Mouse (Mus musculus) cerebellum, postnatal 10 days (tissue): ENCODE data around the gene Sim1.

Experiments used
- DNase-seq, 2 experiments: peaks; one replicate each; pipeline ENCODE4 v3.0.0; 2021; ENCODE audit warnings: mixed read lengths in 2 of 2

Sim1 gene

DNA sequence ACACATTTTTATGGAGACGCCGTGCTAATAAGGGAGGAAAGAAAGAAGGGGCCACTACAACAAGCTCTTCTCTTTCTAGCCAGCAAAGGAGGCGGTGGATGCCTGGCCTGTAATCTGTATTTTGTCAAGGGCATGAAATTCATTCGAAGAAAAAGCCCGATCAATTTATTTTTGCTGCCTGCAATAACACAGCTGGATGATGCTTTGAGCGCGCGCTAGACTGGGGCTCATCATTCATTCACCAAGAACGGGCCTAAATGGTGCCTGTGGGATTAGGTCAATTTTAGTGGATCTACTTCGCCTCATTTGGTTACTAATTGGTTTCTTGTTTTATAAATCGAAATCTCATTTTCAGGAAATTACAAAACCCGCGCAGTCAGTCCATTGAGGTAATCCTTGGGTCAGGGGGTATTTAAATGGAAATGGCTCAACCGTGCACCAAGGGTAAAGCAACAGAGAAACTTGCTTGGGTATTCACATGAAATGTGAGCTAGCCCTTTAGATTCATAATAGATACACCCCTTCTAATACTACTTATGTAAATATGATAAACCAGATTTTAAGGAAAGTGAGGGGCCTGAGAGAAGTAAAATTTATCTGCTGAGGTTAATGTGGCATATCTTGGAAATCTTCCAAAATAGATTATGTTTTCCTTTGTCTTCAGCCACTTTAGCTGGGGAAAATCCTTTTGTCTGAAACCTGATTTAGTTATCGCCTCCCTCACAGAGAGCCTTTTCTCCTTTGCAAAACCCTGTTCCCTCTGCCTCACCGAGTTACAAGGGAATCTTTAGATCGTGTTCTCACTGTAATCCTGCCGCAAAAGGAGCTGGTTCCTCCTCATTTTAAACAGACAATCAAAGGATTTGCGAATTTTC is 7.3 kb downstream of the Sim1 start:
- DNase-seq = peak; percentile 15 to 50

DNA sequence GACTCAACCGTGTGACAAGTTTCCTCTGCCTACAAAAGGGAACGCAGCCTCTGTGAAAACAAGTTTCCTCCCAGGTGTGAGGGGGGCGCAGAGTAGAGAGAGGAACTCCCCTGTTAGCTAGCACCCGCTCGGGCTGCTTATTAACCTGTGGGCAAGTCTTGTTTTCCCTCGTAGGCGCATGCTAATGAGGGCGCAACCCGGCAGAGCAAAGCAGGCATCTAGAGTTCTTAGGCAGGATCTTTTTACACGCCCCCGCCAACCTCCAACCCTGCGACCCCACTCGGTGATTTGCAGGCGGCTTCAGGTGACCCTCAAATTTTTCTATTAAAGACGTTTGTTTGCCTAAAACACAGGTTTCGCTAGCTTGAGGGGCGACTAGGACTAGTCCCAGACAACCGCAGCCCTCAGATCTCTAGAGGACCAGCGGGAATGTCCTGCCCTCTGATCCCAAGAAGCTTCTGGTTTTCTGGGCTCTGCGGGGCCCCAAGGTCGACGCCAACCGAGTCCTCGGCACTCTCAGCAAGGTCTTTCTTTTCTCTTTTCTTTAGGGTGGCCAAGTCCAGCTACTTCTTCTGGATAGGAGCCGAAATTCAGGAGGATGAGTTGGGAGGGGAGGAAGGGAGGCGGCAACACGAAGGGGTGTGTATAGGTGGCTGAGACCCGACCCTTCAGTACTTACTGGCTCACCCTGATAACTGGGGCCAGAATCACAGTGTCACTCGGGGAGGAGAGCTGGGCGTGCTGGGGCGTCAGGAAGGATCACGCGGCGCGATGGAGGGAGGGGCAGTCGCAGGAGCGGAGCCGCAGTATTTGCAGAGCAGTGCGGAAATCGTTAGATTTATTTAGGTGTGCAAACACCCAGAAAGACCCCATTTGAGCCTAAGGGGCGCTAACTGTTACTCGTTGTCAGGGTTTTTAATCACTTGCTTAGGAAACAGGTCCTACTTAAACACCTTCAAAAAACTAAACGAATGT is 8.5 kb downstream of the Sim1 start:
- DNase-seq = peak; percentile 35 to 56

DNA sequence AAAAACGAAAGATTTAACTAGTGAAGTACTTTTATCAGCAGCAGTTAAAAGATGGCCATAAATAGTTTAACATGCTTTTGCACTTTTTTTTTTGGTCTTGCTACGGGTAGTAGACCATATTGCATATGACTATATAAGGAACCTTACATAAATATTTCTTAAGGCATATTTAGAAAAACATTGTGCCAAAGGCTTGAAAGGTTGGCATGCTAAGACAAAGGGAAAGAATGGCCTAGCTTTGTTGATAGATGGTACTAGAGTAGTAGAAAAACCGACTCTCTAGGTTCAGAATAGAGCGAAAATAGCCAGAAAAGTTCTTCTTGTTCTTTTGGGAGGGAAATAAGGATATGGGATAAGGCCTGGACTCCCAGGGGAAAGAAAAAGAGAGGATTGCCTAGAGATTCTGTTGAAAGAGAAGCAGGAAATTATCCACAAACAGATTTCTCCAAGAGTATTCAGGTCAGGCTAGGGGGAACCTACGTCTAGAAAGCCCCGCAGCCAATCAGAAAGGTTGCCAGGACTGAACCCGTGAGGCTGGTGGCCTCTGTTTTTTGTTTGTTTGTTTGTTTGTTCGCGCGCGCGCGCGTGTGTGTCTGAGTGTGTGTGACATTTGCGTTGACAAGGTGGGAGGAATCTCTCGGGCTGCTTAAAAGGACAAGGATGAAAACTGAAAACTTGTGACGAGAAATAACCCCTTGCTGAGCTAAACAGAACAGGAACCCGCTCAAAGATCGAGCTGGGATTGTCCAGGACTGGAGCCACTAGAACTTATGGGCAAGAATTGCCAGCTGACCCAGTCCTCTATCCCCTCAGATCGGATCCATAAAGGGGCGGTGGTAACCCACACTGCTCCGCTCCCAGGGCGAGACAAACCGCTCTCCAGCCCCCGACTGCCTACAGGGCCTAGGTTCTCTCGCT is 9.6 kb downstream of the Sim1 start:
- peak; percentile 14 to 34 for DNase-seq

DNA sequence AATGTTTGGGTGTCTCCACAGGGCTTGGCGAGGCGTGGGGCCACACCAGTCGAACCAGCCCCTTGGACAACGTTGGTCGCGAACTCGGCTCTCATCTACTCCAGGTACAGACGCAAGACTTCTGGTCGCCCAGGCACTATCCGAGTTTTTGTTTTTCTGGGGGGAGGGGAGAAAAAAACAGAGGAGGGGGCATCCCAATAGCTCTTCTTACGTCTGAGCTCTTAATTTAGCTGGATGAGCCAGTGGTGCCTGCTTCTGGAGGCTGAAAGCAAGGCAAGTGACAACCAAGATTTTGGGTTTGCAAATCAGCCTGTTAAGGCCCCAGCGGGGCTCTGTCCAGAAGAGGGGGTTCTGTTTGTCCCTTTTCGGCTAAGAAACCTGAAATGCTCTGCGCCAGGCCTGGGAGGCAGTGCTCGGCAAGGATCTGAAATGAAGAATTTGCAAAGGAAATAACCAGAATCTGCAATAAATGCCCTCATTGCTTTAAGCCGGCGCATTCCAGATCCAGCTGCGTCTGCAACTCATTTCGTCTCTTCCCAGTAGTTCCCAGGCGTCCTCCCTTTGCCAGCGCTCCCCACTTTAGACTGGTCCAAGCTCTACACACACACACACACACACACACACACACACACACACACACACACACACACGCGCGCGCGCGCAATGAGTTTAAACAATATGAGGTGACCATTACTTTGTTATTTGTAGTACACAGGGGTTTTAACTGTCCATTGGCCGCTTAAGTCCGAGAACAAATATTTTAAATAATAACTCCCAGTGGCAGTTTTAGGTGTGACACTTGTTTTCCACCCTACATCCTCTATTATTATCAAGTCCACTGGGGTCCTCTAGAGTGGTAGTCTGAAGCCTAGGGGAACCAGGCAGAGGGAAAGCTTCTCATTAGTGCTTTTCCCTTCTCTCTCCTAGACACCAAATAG is 10.5 kb downstream of the Sim1 start:
- DNase-seq = no peak

DNA sequence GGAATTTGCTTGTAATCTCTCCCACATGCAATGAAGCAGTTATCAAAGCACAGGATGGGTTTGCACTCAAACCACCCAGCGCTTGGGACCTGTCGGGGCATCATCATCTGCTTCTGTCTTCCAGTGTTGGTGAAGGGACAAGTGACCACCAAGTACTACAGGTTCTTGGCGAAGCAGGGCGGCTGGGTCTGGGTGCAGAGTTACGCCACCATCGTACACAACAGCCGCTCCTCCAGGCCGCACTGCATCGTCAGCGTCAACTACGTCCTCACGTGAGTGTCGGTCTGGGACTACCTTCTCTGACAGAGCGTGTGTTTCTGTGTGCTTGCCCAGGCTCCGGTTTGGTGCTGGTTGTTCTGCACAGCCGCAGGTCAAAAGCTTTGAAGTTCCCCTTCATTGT is 15.8 kb downstream of the Sim1 start:
- DNase-seq = peak; percentile 16 to 23

DNA sequence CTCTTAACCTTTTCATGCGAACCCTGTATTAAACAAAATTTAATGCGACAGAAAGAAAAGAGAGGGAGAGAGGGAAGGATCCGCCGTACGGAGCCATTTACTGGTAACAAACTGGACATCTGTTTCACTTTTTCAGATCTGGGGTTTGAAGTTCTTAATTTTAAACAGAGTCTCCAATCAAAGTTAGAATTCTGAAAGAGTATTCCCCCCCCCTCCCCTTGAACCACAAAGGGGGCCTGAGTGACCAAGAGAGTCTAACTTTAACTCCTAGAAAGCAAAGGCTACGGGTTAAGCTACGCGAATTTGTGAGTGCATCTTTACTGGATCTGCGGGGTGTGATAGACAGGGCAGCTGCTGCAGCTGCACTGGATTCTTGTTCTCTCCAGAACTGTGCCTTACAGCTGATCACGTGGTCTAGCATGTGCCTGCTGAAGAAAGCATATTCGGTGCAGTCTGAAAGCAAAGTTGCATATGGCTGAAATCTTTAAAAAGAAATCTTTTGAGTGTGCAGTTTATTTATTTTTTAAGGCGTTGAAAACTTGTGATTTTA is 16.4 kb downstream of the Sim1 start:
- DNase-seq = no peak

DNA sequence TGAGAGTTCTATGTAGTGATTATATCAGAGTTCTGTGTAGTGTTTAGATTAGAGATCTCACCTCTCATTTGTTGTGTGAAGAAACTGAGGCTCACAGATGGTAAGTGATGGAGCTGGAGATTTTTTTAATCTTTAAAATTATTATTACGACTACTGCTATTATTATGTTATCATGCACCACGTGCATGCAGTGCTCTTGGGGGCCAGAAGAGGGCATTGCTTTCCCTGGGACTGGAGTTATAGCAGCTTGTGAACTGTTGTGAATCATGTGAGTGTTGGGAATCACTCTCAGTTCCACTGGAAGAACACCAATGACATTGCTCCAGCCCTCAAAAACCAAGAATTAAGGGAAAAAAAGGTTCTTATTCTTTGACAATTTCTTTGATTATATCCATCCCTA is 21.1 kb downstream of the Sim1 start:
- peak; percentile 24 to 25 for DNase-seq

DNA sequence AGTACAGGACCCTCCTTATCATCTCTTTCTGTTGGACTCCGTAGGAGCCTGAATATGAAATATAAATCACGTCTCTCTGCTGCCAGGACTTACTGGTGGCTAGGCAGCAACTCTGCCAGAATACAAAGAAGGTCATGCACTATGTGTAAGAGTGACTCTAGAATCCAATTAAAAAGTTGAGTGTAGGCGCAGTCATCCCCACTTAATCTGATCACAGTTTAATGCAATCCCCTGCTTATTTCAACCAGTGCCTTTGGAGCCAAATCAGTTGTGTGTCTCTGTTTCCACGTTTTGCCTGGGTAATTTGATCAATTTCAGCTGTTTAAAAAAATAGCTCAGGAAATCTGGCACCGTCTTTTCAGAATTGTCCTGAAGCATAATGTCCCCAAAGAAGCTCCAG is 34.7 kb downstream of the Sim1 start:
- DNase-seq = no peak

DNA sequence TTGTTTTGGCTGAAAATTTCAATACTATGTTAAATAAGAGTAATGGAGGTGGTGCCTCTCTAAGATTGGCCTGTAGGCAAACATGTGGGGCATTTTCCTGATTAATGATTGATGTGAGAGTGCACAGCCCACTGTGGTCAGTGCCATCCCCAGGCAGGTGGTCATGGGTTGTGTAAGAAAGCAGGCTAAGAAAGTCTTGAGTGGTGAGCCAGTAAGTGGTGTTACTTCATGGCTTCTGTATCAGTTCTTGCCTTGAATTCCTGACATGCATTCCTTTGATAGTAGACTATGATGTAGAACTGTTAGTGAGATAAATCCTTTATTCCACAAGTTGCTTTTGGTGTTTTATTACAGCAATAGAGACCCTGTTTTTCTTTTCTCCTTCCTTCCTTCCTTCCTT is 41.1 kb downstream of the Sim1 start:
- no peak for DNase-seq

DNA sequence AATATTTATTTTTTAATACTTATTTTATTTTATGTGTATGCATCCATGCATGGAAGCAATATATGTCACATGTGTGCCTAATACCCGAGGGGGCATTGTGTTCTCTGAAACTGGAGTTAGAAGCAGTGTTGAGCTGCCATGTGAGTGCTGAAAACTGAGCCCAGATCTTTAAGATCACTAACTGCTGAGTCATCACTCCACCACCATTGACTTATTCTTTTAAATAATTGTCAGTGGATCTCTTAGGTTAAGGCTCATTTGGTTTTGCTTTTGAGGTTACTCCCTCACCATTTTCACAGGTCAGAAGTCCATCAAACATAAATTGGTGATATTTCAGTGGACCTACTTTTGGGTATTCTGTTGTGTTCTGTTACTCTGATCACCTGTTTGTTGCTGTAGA is 79.1 kb downstream of the Sim1 start:
- DNase-seq = no peak

DNA sequence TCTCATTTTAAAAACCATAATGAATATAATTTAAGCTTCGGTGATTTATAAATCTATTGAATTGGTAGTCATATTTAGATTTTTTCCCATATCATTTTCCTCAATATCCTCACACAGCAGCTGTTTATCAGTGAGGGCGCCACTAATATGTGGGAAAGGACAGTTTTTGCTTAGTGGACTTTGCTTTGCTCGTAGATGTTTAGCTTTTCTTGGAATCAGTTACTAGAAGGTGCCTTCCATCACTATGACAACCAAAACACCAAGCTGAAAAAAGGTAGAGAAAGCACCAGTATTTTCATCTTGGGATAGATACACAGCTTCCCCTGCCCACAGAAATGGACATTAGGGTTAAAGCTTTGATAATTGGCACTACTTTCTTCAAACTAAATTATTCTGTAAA is 87.3 kb downstream of the Sim1 start:
- DNase-seq = no peak

DNA sequence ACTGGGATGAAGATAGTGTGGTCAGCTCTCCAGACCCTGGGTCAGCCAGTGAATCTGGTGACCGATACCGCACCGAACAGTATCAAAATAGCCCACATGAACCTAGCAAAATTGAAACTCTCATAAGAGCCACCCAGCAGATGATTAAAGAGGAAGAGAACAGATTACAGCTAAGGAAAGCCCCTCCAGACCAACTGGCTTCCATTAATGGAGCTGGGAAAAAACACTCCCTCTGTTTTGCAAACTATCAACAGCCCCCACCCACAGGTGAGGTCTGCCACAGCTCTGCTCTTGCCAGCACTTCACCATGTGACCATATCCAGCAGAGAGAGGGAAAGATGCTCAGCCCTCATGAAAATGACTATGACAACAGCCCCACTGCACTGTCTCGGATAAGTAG is 89.1 kb downstream of the Sim1 start:
- no peak for DNase-seq

DNA sequence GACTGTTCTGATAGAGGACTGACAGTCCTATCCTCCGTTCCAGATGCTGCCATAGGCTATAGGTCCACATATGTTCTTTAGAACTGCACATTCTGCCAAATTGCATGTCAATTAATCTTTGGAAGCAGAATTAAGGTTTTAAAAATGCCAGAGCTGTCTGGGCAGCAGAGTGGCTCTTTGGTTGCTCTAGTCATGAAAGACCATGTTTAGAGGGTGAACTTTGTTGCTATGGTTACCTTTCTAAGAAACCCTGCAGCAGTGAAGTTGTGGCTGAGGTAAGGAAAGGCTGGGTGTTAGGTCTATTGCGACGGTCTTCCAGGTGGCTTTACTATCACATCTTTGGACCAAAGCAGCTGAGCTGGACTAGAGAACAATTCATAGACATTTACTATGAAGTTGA is 113.2 kb downstream of the Sim1 start:
- no peak for DNase-seq

DNA sequence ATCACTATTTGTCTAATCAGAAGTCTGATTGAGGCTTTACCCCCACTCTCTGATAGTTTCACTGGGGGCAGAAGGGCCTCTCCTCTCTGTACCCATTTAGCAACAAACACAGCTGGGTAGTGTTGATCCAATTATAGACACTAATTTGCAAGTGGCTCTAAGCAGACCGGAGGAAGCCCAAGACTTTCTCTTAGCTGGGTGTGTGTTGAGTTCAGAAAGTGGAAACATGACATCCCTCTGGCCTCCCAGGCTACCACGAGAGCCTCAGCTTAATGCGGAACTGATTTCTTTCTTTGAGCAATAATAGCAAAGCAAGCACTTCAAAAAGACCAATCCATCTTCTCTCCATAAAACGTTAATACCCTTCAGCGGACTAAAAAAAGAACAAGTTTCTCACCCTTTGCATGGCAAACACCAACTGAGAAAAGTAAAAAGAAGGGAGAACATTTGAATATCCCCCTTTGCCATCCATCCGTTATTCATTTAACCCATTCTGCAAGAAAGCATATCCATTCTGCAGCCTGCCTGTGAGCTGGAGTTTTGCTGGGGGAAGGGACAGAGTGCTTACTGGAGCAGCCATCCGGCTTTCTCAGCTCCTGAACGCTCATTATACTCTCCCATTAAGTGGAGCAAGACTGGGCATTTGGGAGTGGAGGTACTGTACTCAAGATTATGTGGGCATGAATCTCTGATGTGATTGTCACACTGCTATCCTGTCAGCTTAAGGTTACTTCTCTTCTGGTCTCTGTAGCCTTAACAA is 117.0 kb downstream of the Sim1 start:
- DNase-seq = no peak

DNA sequence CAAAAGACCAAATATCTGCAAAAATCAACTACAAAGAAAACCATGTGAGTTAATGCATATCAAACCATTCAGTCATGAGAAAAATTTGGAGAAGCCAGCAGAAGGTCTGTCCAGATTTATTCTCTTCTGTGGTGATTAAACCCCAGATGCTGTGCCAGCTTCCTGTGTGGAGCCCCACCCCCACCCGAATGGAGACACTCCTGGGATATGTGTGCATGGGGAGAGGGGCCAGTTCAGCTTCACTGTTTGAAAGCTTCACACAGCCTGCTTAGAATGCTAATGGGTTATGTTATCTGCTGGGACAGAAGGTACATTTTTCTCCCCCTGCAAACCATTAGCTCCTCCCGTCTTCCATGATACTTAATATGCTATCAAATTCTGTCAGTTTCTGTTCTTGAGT is 120.3 kb downstream of the Sim1 start:
- peak; percentile 51 to 71 for DNase-seq

DNA sequence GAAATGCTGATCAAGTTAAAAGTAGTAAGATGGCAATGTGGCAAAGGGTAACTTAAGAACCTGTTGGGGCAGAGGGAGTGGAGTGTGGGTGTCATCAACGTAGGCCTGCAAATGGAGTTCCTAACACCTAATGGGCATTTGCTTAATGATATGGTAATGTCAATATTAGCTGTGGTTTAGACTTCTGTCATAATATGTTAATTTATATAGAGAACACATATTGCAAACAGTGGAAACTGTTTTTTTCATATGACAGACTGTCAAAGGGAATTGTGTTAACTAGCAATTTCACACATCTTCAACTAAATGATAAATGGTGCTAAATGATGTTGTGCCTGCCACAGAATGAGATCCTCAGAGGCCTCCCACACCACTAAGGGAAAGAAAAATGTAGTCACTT is 120.8 kb downstream of the Sim1 start:
- no peak for DNase-seq

DNA sequence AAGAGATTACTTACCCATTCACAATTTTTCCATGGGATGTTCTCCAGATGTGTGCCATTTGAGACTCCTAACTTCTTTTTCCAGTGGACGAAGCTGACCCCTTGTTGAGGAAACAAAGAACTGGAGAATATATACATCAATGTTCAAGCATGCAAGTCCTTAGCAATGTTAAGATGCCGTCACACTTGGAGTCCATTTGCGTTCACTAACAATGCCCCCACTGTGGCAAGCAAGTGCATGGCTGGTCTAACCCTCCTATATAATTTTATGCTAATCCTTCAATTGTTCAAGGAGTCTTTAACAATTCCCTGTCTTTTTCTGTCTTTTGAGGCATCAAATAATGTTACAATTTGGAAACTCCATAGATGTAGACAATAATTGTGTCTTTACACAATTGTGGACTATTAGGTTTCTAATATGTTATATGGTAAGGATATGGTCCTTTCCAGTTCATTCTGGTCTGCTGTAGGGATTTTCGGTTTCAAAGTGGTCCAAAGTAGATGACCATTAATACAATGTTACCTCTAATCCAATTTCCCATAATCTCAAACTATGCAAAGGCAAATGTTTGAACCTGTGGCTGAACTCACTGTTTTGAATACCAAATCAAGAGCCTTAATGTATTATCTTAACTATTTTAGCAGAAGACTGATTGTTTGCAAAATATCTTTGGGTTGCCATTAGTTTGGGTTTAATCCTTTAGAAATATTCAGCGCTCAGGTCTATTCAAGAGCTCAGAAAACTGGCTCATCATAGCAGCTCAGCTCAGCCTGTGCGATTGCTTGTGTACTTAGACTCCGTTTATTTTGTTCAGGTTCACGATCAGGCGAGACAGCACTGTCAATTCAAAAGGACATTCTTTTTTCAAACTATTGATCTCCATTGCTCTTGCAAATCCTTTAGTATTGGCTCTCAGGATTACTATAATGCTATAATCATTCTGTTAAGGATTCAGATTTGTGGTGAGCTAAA is 129.0 kb downstream of the Sim1 start:
- DNase-seq = no peak
